Mouse (Mus musculus) intestine, postnatal 0 days (tissue): ENCODE data around the gene Rabl3. TPM values are rescaled to one million over a fixed set of nuclear protein-coding genes. Genes with fewer than 3 reads are reported as not detected.

ENCODE experiments used
- ATAC-seq: fragments of 200-750 bp; cut with Nextera tagmentation; 2 replicates; pipeline ENCODE4 v1.8.0; 2017; ENCODE audit warnings: mild to moderate bottlenecking, moderate TSS enrichment, moderate library complexity
- H3K27ac ChIP-seq: fragments of 300-500 bp; sonication (generic); 2 replicates; pipeline ENCODE4 v1.5.1; 2014; ENCODE audit warnings: mild to moderate bottlenecking, low read depth, low read length, moderate library complexity
- H3K27me3 ChIP-seq: fragments of 300-500 bp; sonication (generic); replicated peaks from 2 replicates; pipeline ENCODE4 v1.6.1; 2014; ENCODE audit warnings: low read length, mixed read lengths; ENCODE audit not compliant: control insufficient read depth, insufficient read depth
- H3K36me3 ChIP-seq: fragments of 300-500 bp; sonication (generic); 2 replicates; pipeline ENCODE4 v1.6.1; 2014; ENCODE audit warnings: mild to moderate bottlenecking, moderate library complexity; ENCODE audit not compliant: control insufficient read depth, insufficient read depth
- H3K4me1 ChIP-seq: fragments of 300-500 bp; sonication (generic); replicated peaks from 2 replicates; pipeline ENCODE4 v1.6.1; 2014; ENCODE audit warnings: antibody characterized with exemption, low read length, mixed read lengths; ENCODE audit not compliant: control insufficient read depth, insufficient read depth
- H3K4me2 ChIP-seq: fragments of 300-500 bp; sonication (generic); replicated peaks from 2 replicates; pipeline ENCODE4 v1.6.1; 2014; ENCODE audit warnings: low read depth, mild to moderate bottlenecking, moderate library complexity
- H3K4me3 ChIP-seq: fragments of 300-500 bp; sonication (generic); 2 replicates; pipeline ENCODE4 v1.5.1; 2014; ENCODE audit warnings: low read depth, low read length
- H3K9ac ChIP-seq: fragments of 300-500 bp; sonication (generic); 2 replicates; pipeline ENCODE4 v1.6.1; 2014; ENCODE audit warnings: mild to moderate bottlenecking, low read depth, low read length
- H3K9me3 ChIP-seq: fragments of 300-500 bp; sonication (generic); 2 replicates; pipeline ENCODE4 v1.6.1; 2016; ENCODE audit warnings: mixed run types; ENCODE audit not compliant: control insufficient read depth
- CTCF ChIP-seq: sonication (generic); IDR thresholded peaks from 2 replicates; pipeline ENCODE4 v1.5.1; 2016; ENCODE audit warnings: low read depth, mild to moderate bottlenecking, control low read depth, antibody characterized with exemption, moderate library complexity
- WGBS: fragments of 180-500 bp; shearing (Covaris S2); extraction: QIAGEN DNeasy Blood & Tissue Kit; methylation state at CpG from one replicate; pipeline ENCODE4 v1.1.7; 2014; 5-methylcytosine and 5-hydroxymethylcytosine counted together
- polyA plus RNA-seq: library from polyadenylated mRNA; unstranded; fragments of >200 nt; fragmentation: Nextera tagmentation; extraction: Ambion mirVana; gene quantifications from 2 replicates; pipeline ENCODE4 v1.2.1, GENCODE M21; 2015

Rabl3 gene
- polyA plus RNA-seq, 1 experiment from 2014 or later, result 25.6 TPM

- no peak overlapping the region for H3K4me2 ChIP-seq
- TF ChIP-seq CTCF, result no peak
- H3K4me3 ChIP-seq, result no peak overlapping the region
- no peaks in the 10 kb centered on the region for H3K27me3 ChIP-seq
- H3K36me3 ChIP-seq, result peaks cover 11% of the 10 kb centered on the region
- WGBS, result 96% methylated on average over 5 of the region's 5 CpGs
- H3K27ac ChIP-seq, result no peak overlapping the region
- H3K9me3 ChIP-seq, result no peaks in the 10 kb centered on the region
- no peak overlapping the region for H3K9ac ChIP-seq
- H3K4me1 ChIP-seq, result no peaks in the 10 kb centered on the region
- ATAC-seq, result no peak
These were observed 23.3 kb downstream of the Rabl3 start for GRCm38 (mm10) chr16:37562961-37563360.

- TF ChIP-seq CTCF, result no peak
These were observed 25.4 kb downstream of the Rabl3 start for GRCm38 (mm10) chr16:37565117-37565516.

GRCm38 (mm10) chr16:37566107-37566506 lies 26.4 kb downstream of the Rabl3 start:
- H3K4me1 ChIP-seq, result no peaks in the 10 kb centered on the region
- WGBS, result 65% methylated on average over 6 of the region's 6 CpGs
- ATAC-seq, result no peak
- no peak overlapping the region for H3K4me2 ChIP-seq
- no peak overlapping the region for H3K9ac ChIP-seq
- H3K36me3 ChIP-seq, result peaks cover 22% of the 10 kb centered on the region; the same call in 1 of the 2 replicates
- no peak for TF ChIP-seq CTCF
- H3K4me3 ChIP-seq, result no peak overlapping the region
- H3K27ac ChIP-seq, result no peak overlapping the region
- no peaks in the 10 kb centered on the region for H3K9me3 ChIP-seq
- no peaks in the 10 kb centered on the region for H3K27me3 ChIP-seq

More at GRCm38 (mm10) chr16:37565117-37565516, 25.4 kb downstream of the Rabl3 start:
- no peaks in the 10 kb centered on the region for H3K27me3 ChIP-seq
- H3K9me3 ChIP-seq, result no peaks in the 10 kb centered on the region
- peaks cover 16% of the 10 kb centered on the region; the same call in 1 of the 2 replicates for H3K36me3 ChIP-seq
- no peaks in the 10 kb centered on the region for H3K4me1 ChIP-seq
- 62% methylated on average over 1 of the region's 1 CpGs for WGBS
- H3K4me3 ChIP-seq, result no peak overlapping the region
- no peak for ATAC-seq
- H3K9ac ChIP-seq, result no peak overlapping the region
- no peak overlapping the region for H3K4me2 ChIP-seq
- H3K27ac ChIP-seq, result no peak overlapping the region

GRCm38 (mm10) chr16:37567113-37568050 lies 27.7 kb downstream of the Rabl3 start:
- no peak for ATAC-seq
- Histone ChIP-seq H3K4me3 (no peak overlapping the region), H3K27me3 (no peaks in the 10 kb centered on the region), H3K36me3 (peaks cover 30% of the 10 kb centered on the region; the same call in 1 of the 2 replicates), H3K9me3 (no peaks in the 10 kb centered on the region), H3K9ac (no peak overlapping the region), H3K4me2 (no peak overlapping the region), H3K4me1 (no peaks in the 10 kb centered on the region), H3K27ac (no peak overlapping the region)
- no peak for TF ChIP-seq CTCF
- 70% methylated on average over 12 of the region's 12 CpGs for WGBS

DNA sequence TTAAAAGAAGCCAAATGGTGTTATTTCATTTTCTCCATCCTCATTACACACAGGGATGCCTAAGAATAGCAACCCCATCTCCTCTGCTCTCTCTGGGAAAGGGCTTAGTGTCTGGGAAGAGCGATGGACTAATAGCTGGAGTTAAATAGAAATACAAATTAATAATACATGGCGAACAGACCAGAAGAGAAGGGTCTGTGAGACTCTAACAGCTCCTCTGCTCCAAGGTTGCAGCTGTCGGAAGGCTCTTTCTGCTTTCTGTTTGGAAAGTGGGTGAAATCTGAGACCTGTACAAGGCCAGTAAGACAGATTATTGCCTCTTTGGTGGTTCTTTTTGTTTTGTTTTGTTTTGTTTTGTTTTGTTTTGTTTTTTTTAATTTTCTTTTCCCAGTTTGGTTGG lies 31.9 kb downstream of the Rabl3 start:
- no peak overlapping the region for H3K4me2 ChIP-seq
- no peak overlapping the region for H3K27ac ChIP-seq
- no peaks in the 10 kb centered on the region for H3K27me3 ChIP-seq
- H3K36me3 ChIP-seq, result peaks cover 27% of the 10 kb centered on the region; the same call in 1 of the 2 replicates
- WGBS, result 78% methylated on average over 3 of the region's 3 CpGs
- no peaks in the 10 kb centered on the region for H3K9me3 ChIP-seq
- H3K9ac ChIP-seq, result no peak overlapping the region
- ATAC-seq, result no peak
- H3K4me1 ChIP-seq, result no peaks in the 10 kb centered on the region
- H3K4me3 ChIP-seq, result no peak overlapping the region
- no peak for TF ChIP-seq CTCF

DNA sequence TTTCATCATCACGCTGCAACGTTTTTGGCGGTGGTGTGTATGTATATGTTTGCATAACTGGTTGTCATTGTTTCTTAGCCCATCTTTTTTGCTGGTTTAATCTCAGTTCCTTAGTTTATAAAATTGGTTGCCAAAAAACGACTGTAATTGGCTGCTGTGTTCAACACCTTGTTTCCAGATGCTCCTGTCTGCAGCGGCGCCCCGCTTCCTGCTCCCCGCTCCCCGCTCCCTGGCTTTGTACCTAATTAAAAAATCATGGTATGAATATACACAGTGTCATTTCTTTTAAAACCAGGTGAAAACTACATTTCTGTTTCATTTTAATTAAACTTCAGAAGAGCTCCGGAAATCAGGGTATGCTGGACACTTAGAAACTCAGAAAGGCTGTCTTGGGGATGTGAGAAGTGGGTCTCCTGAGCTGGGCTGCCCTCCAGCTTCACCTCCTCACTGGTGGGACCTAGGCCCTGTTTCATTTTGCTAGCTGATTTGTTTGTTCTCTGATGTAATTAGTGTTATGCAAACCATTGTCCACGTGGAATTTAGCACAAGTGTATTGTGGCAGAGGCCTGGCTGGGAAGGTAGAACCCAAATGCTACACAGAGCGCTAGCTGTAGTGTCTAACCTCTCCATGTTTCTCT lies 32.6 kb downstream of the Rabl3 start:
- no peak overlapping the region for H3K9ac ChIP-seq
- no peaks in the 10 kb centered on the region for H3K9me3 ChIP-seq
- H3K4me1 ChIP-seq, result no peaks in the 10 kb centered on the region
- peaks cover 27% of the 10 kb centered on the region; the same call in 1 of the 2 replicates for H3K36me3 ChIP-seq
- no peak for TF ChIP-seq CTCF
- H3K4me3 ChIP-seq, result no peak overlapping the region
- H3K4me2 ChIP-seq, result no peak overlapping the region
- 92% methylated on average over 12 of the region's 12 CpGs for WGBS
- H3K27me3 ChIP-seq, result no peaks in the 10 kb centered on the region
- H3K27ac ChIP-seq, result no peak overlapping the region
- no peak for ATAC-seq
